Mouse (Mus musculus) cerebellum, adult 18-20 months (tissue): ENCODE measurements around the gene Foxi3.

Experiments used
- DNase-seq, 2 experiments: peaks; one replicate each; pipeline ENCODE4 v3.0.0; 2021

The Foxi3 gene

DNA sequence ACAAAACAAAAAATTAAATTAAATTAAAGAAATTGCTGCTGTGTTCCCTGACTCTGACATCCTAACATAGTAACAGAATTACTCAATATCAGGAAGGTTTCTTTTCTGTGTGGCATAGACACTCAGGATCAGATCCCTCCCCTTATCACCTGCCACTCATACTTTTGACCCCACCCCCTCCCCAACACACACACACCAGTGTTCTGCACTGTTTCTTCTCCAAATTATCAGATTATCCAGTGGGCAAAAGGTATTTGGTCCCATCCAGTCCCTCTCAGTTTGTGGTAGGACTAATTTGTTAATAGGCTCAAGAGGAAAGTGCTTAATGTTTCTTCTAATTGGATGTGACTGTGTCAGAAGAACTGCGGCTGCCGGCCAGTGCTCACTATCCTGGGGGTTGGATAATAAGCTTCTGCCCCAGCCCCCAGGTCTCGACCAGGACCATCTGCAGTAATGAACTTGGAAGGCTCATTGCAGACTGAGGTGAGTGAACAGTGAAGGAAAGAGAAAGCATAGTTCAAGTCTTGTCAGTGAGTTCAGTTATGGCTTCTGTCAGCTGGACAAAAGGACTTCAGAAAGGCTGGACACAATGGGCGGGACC, 39.9 kb downstream of the Foxi3 start:
- DNase-seq, result no peak

DNA sequence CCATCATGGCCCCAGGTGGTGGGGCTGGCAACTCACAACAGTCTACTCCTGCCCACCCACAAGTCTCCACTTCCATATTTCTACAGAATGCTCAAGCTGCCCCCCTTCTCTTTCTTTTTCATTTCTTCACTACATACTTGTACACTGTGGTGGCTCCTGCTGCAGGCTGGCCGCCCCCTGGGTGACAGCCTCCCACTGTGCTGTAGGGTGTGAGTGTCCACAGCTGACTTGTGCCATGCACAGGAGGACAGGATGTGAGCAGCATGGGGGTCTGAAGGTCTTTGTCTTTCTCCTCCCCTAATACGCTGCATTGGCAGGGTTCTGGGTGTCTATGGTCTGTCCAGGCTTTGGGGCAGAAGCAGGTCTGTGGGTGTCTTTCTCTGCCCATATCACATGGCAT, 46.3 kb downstream of the Foxi3 start:
- DNase-seq, result no peak

DNA sequence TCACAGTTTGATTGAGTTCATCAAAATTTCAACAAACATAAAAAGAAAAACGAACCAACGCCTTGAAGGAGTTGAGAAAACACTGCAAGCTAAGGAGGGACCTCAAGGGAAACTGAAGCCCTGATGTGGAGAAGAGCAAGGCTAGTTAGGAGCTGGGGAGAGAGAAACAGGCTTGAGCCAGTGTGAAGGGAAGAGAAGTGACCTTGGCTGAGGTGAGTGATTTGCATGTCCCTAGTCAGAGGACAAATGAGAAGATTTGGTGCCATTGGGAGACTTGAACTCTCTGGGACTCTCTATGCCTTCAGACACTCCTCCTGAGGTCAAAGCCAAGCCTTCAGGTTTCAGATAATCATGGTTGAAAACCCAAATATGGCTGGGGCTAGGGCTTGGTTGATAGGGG, 47.8 kb downstream of the Foxi3 start:
- no peak for DNase-seq
